Mouse (Mus musculus) heart, adult 2 months (tissue): ENCODE data around the gene Mybbp1a.
A peak's percentile ranks its signal among the peaks of the same experiment; 100 is the strongest.

Source experiments
- CTCF ChIP-seq: fragments of 200-600 bp; IDR thresholded peaks from 2 replicates; pipeline ENCODE4 v1.8.1; 2022; ENCODE audit warnings: antibody characterized with exemption, mild to moderate bottlenecking, moderate library complexity
- EP300 ChIP-seq: fragments of 200-500 bp; IDR thresholded peaks from 2 replicates; pipeline ENCODE4 v1.6.1; 2011; ENCODE audit warnings: low read depth, low read length, control low read depth; ENCODE audit not compliant: insufficient read depth
- POLR2A ChIP-seq: fragments of 200-500 bp; IDR thresholded peaks from 2 replicates; pipeline ENCODE4 v1.6.1; 2011; ENCODE audit warnings: mild to moderate bottlenecking, low read depth, low read length, control low read depth; ENCODE audit not compliant: insufficient read depth

DNA sequence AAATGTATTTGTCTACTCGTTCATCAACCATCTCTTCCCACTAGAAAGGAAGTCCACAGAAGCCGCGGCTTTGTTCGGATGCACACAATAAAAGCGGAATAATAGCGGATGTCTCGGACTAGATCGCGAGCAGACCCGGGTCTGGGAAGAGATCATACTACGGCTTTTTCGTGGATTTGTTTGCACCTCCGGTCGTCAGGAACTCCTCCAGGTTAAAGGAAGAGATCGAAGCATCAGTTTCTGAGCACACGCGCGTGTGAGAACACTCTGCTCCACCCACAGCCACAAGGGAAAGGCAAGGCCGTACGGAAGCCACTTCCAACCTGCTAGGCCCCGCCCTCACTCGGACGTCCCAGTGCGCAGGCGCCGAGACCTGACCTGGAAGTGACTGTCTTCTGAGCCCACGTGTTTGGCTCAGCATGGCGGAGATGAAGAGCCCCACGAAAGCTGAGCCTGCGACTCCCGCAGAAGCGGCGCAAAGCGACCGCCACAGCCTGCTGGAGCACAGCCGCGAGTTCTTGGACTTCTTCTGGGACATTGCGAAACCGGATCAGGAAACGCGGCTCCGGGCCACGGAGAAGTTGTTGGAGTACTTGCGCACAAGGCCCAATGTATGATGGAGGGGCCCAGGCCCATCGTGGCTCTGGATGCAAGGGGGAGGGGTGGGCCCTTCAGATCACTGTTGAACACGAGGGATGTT, at the start of gene Mybbp1a:
- TF ChIP-seq EP300 (peak; percentile 81; the same call in 1 of the 2 replicates), CTCF (0 out of 2 replicates have a peak, but pooled peaks have one; percentile 10), POLR2A (peak; percentile 95)
